In genomic region chr4:131254691-131255090, GRCm38 (mm10) we compare ENCODE assay signal across 8 mouse cellular contexts.
DNase-seq lines count a peak whose midpoint lies in the region; ATAC-seq and TF ChIP-seq lines count a peak whose summit lies in the region.

No protein-coding gene starts in this region.

- no peak overlapping the region for H3K4me3 ChIP-seq in heart, embryonic 16.5 days (ENCODE audit: low read length)
- H3K4me3 ChIP-seq in embryonic fibroblast, embryonic 13.5 days (ENCODE audit: insufficient read depth, low read length) = no peak overlapping the region

- H3K27ac ChIP-seq in heart, embryonic 16.5 days (ENCODE audit: low read length) = no peak overlapping the region
- H3K27ac ChIP-seq in embryonic fibroblast, embryonic 13.5 days (ENCODE audit: insufficient read depth, low read length) = no peak overlapping the region

- 0 out of 2 replicates have a peak, but pooled peaks have one; percentile 25 for ATAC-seq in heart, embryonic 16.5 days (replicated peaks; ENCODE audit: extremely low read depth, insufficient read depth, low FRiP score)

- peaks cover 15% of the 10 kb centered on the region for H3K4me1 ChIP-seq in heart, embryonic 16.5 days (ENCODE audit: control insufficient read depth, insufficient read depth, low read length)
- H3K4me1 ChIP-seq in embryonic fibroblast, embryonic 13.5 days (ENCODE audit: control insufficient read depth, insufficient read depth, low read length) = no peaks in the 10 kb centered on the region

- WGBS in heart, embryonic 16.5 days = 50% methylated on average over 6 of the region's 6 CpGs

- no peak overlapping the region for H3K9ac ChIP-seq in heart, embryonic 16.5 days (ENCODE audit: low read length)

- no peaks in the 10 kb centered on the region for H3K36me3 ChIP-seq in heart, embryonic 16.5 days (ENCODE audit: control insufficient read depth, insufficient read depth)
- no peaks in the 10 kb centered on the region for H3K36me3 ChIP-seq in splenic B cell, adult 2 months (ENCODE audit: control insufficient read depth, insufficient read depth, low read length, poor library complexity, severe bottlenecking)

- H3K4me2 ChIP-seq in heart, embryonic 16.5 days (ENCODE audit: low read depth, low read length) = no peak overlapping the region

- H3K27me3 ChIP-seq in heart, embryonic 16.5 days (ENCODE audit: control insufficient read depth, insufficient read depth, low read length) = no peaks in the 10 kb centered on the region
- H3K27me3 ChIP-seq in splenic B cell, adult 2 months (ENCODE audit: control insufficient read depth, insufficient read depth, low read length, poor library complexity, severe bottlenecking) = no peaks in the 10 kb centered on the region

- no peak for TF ChIP-seq POLR2A in embryonic fibroblast, embryonic 13.5 days (IDR thresholded peaks at IDR 0.05; ENCODE audit: low read depth, low read length)

- DNase-seq in heart, postnatal 36 days = no peak
- DNase-seq in thymus, postnatal 4 days = peak; percentile 10
- no peak for DNase-seq in thymus, postnatal 25 days
- DNase-seq in splenic B cell, adult 2 months (ENCODE audit: low read depth, low spot score) = peak; percentile 5
- no peak for DNase-seq in gastrocnemius, adult 18-20 months (ENCODE audit: low spot score)
- DNase-seq in layer of hippocampus, postnatal 10 days (ENCODE audit: low spot score in 2 of 2) = no peak

- TF ChIP-seq CTCF in embryonic fibroblast, embryonic 13.5 days (IDR thresholded peaks at IDR 0.05; ENCODE audit: borderline replicate concordance, insufficient read depth, low read length) = peak; percentile 56; the same call in 1 of the 2 replicates

- no peaks in the 10 kb centered on the region for H3K9me3 ChIP-seq in heart, embryonic 16.5 days (replicated peaks; ENCODE audit: control insufficient read depth, low read length)

- intact Hi-C loops in heart, postnatal 36 days (cut with DNase I) = loop anchor here (2.0 to 5.0 kb wide), 2 partner anchors 233 to 294 kb away; no protein-coding TSS in a partner anchor

Comparison
In these comparisons a context has a peak if more than half of its experiments do, and no peak if none do; other contexts are left out.
1. DNase-seq: peak in thymus, postnatal 4 days (single experiment) and splenic B cell, adult 2 months (single experiment); none in heart, postnatal 36 days (0 of 2), thymus, postnatal 25 days (single experiment), gastrocnemius, adult 18-20 months (single experiment) and layer of hippocampus, postnatal 10 days (0 of 2).